Mouse (Mus musculus) ES-E14 (cell line): ENCODE results near the gene Strn.
A peak's percentile ranks its signal among the peaks of the same experiment; 100 is the strongest.

Experiments used
- CHD2 ChIP-seq: IDR thresholded peaks from 2 replicates; pipeline ENCODE4 v1.6.1; 2014; ENCODE audit warnings: mild to moderate bottlenecking, low read depth, low read length, inconsistent platforms
- HCFC1 ChIP-seq: IDR thresholded peaks from 2 replicates; pipeline ENCODE4 v1.6.1; 2012; ENCODE audit warnings: low read length, inconsistent platforms, borderline replicate concordance; ENCODE audit not compliant: insufficient read depth
- MAFK ChIP-seq: IDR thresholded peaks from 2 replicates; pipeline ENCODE4 v1.6.1; 2014; ENCODE audit warnings: mild to moderate bottlenecking, low read depth, low read length, inconsistent platforms; ENCODE audit not compliant: insufficient read depth
- ZC3H11A ChIP-seq: IDR thresholded peaks from 2 replicates; pipeline ENCODE4 v1.6.1; 2012; ENCODE audit warnings: low read depth, mild to moderate bottlenecking, inconsistent platforms, low read length, borderline replicate concordance
- ZNF384 ChIP-seq: IDR thresholded peaks from 2 replicates; pipeline ENCODE4 v1.6.1; 2012; ENCODE audit warnings: low read depth, low read length, inconsistent platforms

GRCm38 (mm10) chr17:78736473-78736988, 465 bp downstream of the Strn start:
- TF ChIP-seq ZNF384 (no peak), ZC3H11A (no peak), CHD2 (no peak), HCFC1 (peak; percentile 98), MAFK (no peak)
